Mouse (Mus musculus) limb, embryonic 12.5 days (tissue): Measurements from ENCODE around the gene Camta1. TPM values are rescaled to one million over a fixed set of nuclear protein-coding genes. Genes with fewer than 3 reads are reported as not detected.

Experiments
- ATAC-seq: fragments of 200-750 bp; cut with Nextera tagmentation; 2 replicates; pipeline ENCODE4 v1.8.0; 2017; ENCODE audit warnings: low read depth, moderate TSS enrichment; ENCODE audit not compliant: insufficient number of reproducible peaks, insufficient read depth, low FRiP score, low TSS enrichment
- H3K27ac ChIP-seq: fragments of 300-500 bp; sonication (generic); 2 replicates; pipeline ENCODE4 v1.5.1; 2016; ENCODE audit warnings: mild to moderate bottlenecking, moderate library complexity
- H3K27me3 ChIP-seq: fragments of 300-500 bp; sonication (generic); 2 replicates; pipeline ENCODE4 v1.6.1; 2016; ENCODE audit warnings: mild to moderate bottlenecking, moderate library complexity
- H3K36me3 ChIP-seq: fragments of 300-500 bp; sonication (generic); 2 replicates; pipeline ENCODE4 v1.6.1; 2016; ENCODE audit warnings: mild to moderate bottlenecking, moderate library complexity
- H3K4me1 ChIP-seq: fragments of 300-500 bp; sonication (generic); replicated peaks from 2 replicates; pipeline ENCODE4 v1.6.1; 2016
- H3K4me2 ChIP-seq: fragments of 300-500 bp; sonication (generic); 2 replicates; pipeline ENCODE4 v1.6.1; 2016; ENCODE audit warnings: mild to moderate bottlenecking, moderate library complexity
- H3K4me3 ChIP-seq: fragments of 300-500 bp; sonication (generic); replicated peaks from 2 replicates; pipeline ENCODE4 v1.5.1; 2016; ENCODE audit warnings: mild to moderate bottlenecking
- H3K9ac ChIP-seq: fragments of 300-500 bp; sonication (generic); replicated peaks from 2 replicates; pipeline ENCODE4 v1.6.1; 2016; ENCODE audit warnings: mild to moderate bottlenecking, moderate library complexity
- H3K9me3 ChIP-seq: fragments of 300-500 bp; sonication (generic); 2 replicates; pipeline ENCODE4 v1.6.1; 2016; ENCODE audit warnings: mild to moderate bottlenecking, moderate library complexity
- WGBS: fragments of 180-500 bp; shearing (Covaris S2); methylation state at CpG from one replicate; pipeline ENCODE4 v1.1.7; 2016; 5-methylcytosine and 5-hydroxymethylcytosine counted together
- polyA plus RNA-seq: library from polyadenylated mRNA; unstranded; fragments of >200 nt; fragmentation: Nextera tagmentation; extraction: Ambion mirVana; gene quantifications from 2 replicates; pipeline ENCODE4 v1.2.1, GENCODE M21; 2016

The Camta1 gene
- polyA plus RNA-seq, 1 experiment from 2014 or later, result 106 TPM

- ATAC-seq, result no peak
- Histone ChIP-seq H3K9me3 (no peaks in the 10 kb centered on the region), H3K27ac (no peak overlapping the region), H3K4me3 (no peak overlapping the region), H3K4me1 (peaks cover 5% of the 10 kb centered on the region; the same call in 1 of the 2 replicates), H3K27me3 (peaks cover 3% of the 10 kb centered on the region; the same call in 1 of the 2 replicates), H3K4me2 (no peak overlapping the region), H3K36me3 (no peaks in the 10 kb centered on the region), H3K9ac (no peak overlapping the region)
- 78% methylated on average over 6 of the region's 6 CpGs for WGBS
Measured at GRCm38 (mm10) chr4:151632321-151632720, 229.4 kb downstream of the Camta1 start.

GRCm38 (mm10) chr4:151630664-151631063 lies 231.0 kb downstream of the Camta1 start:
- H3K9ac ChIP-seq, result no peak overlapping the region
- peaks cover 5% of the 10 kb centered on the region; the same call in 1 of the 2 replicates for H3K4me1 ChIP-seq
- H3K4me2 ChIP-seq, result no peak overlapping the region
- H3K9me3 ChIP-seq, result no peaks in the 10 kb centered on the region
- H3K27ac ChIP-seq, result no peak overlapping the region
- H3K36me3 ChIP-seq, result no peaks in the 10 kb centered on the region
- H3K4me3 ChIP-seq, result no peak overlapping the region
- WGBS, result 63% methylated on average over 10 of the region's 10 CpGs
- H3K27me3 ChIP-seq, result no peaks in the 10 kb centered on the region
- no peak for ATAC-seq

GRCm38 (mm10) chr4:151630231-151630630 lies 231.4 kb downstream of the Camta1 start:
- WGBS, result 49% methylated on average over 3 of the region's 3 CpGs

GRCm38 (mm10) chr4:151619541-151620016 lies 242.1 kb downstream of the Camta1 start:
- Histone ChIP-seq H3K4me2 (no peak overlapping the region), H3K27ac (no peak overlapping the region), H3K9ac (no peak overlapping the region), H3K4me3 (no peak overlapping the region), H3K4me1 (no peaks in the 10 kb centered on the region), H3K27me3 (no peaks in the 10 kb centered on the region), H3K36me3 (no peaks in the 10 kb centered on the region), H3K9me3 (peaks cover 4% of the 10 kb centered on the region; the same call in 1 of the 2 replicates)
- ATAC-seq, result no peak
- 83% methylated on average over 14 of the region's 14 CpGs for WGBS

More at GRCm38 (mm10) chr4:151630231-151630630, 231.4 kb downstream of the Camta1 start:
- Histone ChIP-seq H3K27me3 (no peaks in the 10 kb centered on the region), H3K9me3 (no peaks in the 10 kb centered on the region), H3K4me2 (no peak overlapping the region), H3K9ac (no peak overlapping the region), H3K4me3 (no peak overlapping the region), H3K4me1 (peaks cover 5% of the 10 kb centered on the region; the same call in 1 of the 2 replicates), H3K36me3 (no peaks in the 10 kb centered on the region), H3K27ac (no peak overlapping the region)
- ATAC-seq, result no peak

- ATAC-seq, result no peak
- Histone ChIP-seq H3K4me3 (no peak overlapping the region), H3K9me3 (peaks cover 7% of the 10 kb centered on the region; the same call in 1 of the 2 replicates), H3K27ac (no peak overlapping the region), H3K4me2 (no peak overlapping the region), H3K27me3 (no peaks in the 10 kb centered on the region), H3K36me3 (no peaks in the 10 kb centered on the region), H3K4me1 (no peaks in the 10 kb centered on the region), H3K9ac (no peak overlapping the region)
- WGBS, result 54% methylated on average over 21 of the region's 21 CpGs
Measured at GRCm38 (mm10) chr4:151618420-151619310, 243.0 kb downstream of the Camta1 start.

- H3K9ac ChIP-seq, result no peak overlapping the region
- no peak overlapping the region for H3K4me2 ChIP-seq
- WGBS, result 52% methylated on average over 6 of the region's 6 CpGs
- H3K4me3 ChIP-seq, result no peak overlapping the region
- H3K36me3 ChIP-seq, result no peaks in the 10 kb centered on the region
- no peaks in the 10 kb centered on the region for H3K27me3 ChIP-seq
- no peaks in the 10 kb centered on the region for H3K4me1 ChIP-seq
- H3K9me3 ChIP-seq, result peaks cover 9% of the 10 kb centered on the region; the same call in 1 of the 2 replicates
- H3K27ac ChIP-seq, result no peak overlapping the region
- no peak for ATAC-seq
Measured at GRCm38 (mm10) chr4:151611621-151612020, 250.1 kb downstream of the Camta1 start.

GRCm38 (mm10) chr4:151610266-151610665 lies 251.4 kb downstream of the Camta1 start:
- H3K9ac ChIP-seq, result no peak overlapping the region
- peaks cover 6% of the 10 kb centered on the region; the same call in 1 of the 2 replicates for H3K9me3 ChIP-seq
- H3K4me1 ChIP-seq, result no peaks in the 10 kb centered on the region
- H3K4me2 ChIP-seq, result no peak overlapping the region
- ATAC-seq, result no peak
- no peak overlapping the region for H3K27ac ChIP-seq
- H3K27me3 ChIP-seq, result no peaks in the 10 kb centered on the region
- WGBS, result 16% methylated on average over 8 of the region's 8 CpGs
- H3K36me3 ChIP-seq, result no peaks in the 10 kb centered on the region
- H3K4me3 ChIP-seq, result no peak overlapping the region

- Histone ChIP-seq H3K4me2 (no peak overlapping the region), H3K4me3 (no peak overlapping the region), H3K4me1 (no peaks in the 10 kb centered on the region), H3K36me3 (no peaks in the 10 kb centered on the region), H3K27ac (no peak overlapping the region), H3K27me3 (no peaks in the 10 kb centered on the region), H3K9me3 (no peaks in the 10 kb centered on the region), H3K9ac (no peak overlapping the region)
- ATAC-seq, result peak; percentile 84
- 27% methylated on average over 6 of the region's 6 CpGs for WGBS
Measured at GRCm38 (mm10) chr4:151604907-151605306, 256.8 kb downstream of the Camta1 start.

- H3K27me3 ChIP-seq, result no peaks in the 10 kb centered on the region
- 5% methylated on average over 16 of the region's 16 CpGs for WGBS
- no peak overlapping the region for H3K4me2 ChIP-seq
- no peak overlapping the region for H3K4me3 ChIP-seq
- no peaks in the 10 kb centered on the region for H3K9me3 ChIP-seq
- ATAC-seq, result peak; percentile 94
- no peaks in the 10 kb centered on the region for H3K36me3 ChIP-seq
- no peak overlapping the region for H3K27ac ChIP-seq
- no peaks in the 10 kb centered on the region for H3K4me1 ChIP-seq
- H3K9ac ChIP-seq, result no peak overlapping the region
Measured at GRCm38 (mm10) chr4:151604481-151604880, 257.2 kb downstream of the Camta1 start.

GRCm38 (mm10) chr4:151603586-151603985 lies 258.1 kb downstream of the Camta1 start:
- no peak overlapping the region for H3K27ac ChIP-seq
- no peak overlapping the region for H3K9ac ChIP-seq
- H3K4me3 ChIP-seq, result no peak overlapping the region
- no peaks in the 10 kb centered on the region for H3K9me3 ChIP-seq
- H3K4me2 ChIP-seq, result no peak overlapping the region
- H3K27me3 ChIP-seq, result no peaks in the 10 kb centered on the region
- H3K4me1 ChIP-seq, result no peaks in the 10 kb centered on the region
- ATAC-seq, result no peak
- H3K36me3 ChIP-seq, result no peaks in the 10 kb centered on the region
- 87% methylated on average over 9 of the region's 9 CpGs for WGBS

GRCm38 (mm10) chr4:151595116-151595515 lies 266.6 kb downstream of the Camta1 start:
- Histone ChIP-seq H3K36me3 (no peaks in the 10 kb centered on the region), H3K9me3 (no peaks in the 10 kb centered on the region), H3K4me3 (no peak overlapping the region), H3K4me2 (no peak overlapping the region), H3K9ac (no peak overlapping the region), H3K27me3 (no peaks in the 10 kb centered on the region), H3K4me1 (no peaks in the 10 kb centered on the region), H3K27ac (no peak overlapping the region)
- WGBS, result 55% methylated on average over 8 of the region's 8 CpGs
- ATAC-seq, result no peak
